Mouse (Mus musculus) limb, embryonic 13.5 days (tissue): ENCODE measurements around the gene Asic3. TPM values are rescaled to one million over a fixed set of nuclear protein-coding genes. Genes with fewer than 3 reads are reported as not detected.
A peak's percentile ranks its signal among the peaks of the same experiment; 100 is the strongest.

ENCODE experiments used
- ATAC-seq: fragments of 200-750 bp; cut with Nextera tagmentation; 2 replicates; pipeline ENCODE4 v1.8.0; 2017; ENCODE audit warnings: low read depth, moderate number of reproducible peaks, moderate TSS enrichment; ENCODE audit not compliant: low FRiP score
- H3K27ac ChIP-seq: fragments of 300-500 bp; sonication (generic); 2 replicates; pipeline ENCODE4 v1.5.1; 2015; ENCODE audit warnings: inconsistent platforms, mild to moderate bottlenecking, moderate library complexity
- H3K27me3 ChIP-seq: fragments of 300-500 bp; sonication (generic); 2 replicates; pipeline ENCODE4 v1.6.1; 2015; ENCODE audit warnings: mild to moderate bottlenecking, inconsistent platforms
- H3K36me3 ChIP-seq: fragments of 300-500 bp; sonication (generic); 2 replicates; pipeline ENCODE4 v1.6.1; 2015; ENCODE audit warnings: inconsistent platforms, mild to moderate bottlenecking, moderate library complexity
- H3K4me1 ChIP-seq: fragments of 300-500 bp; sonication (generic); 2 replicates; pipeline ENCODE4 v1.6.1; 2015; ENCODE audit warnings: inconsistent platforms
- H3K4me2 ChIP-seq: fragments of 300-500 bp; sonication (generic); replicated peaks from 2 replicates; pipeline ENCODE4 v1.6.1; 2015; ENCODE audit warnings: inconsistent platforms, mild to moderate bottlenecking, moderate library complexity
- H3K4me3 ChIP-seq: fragments of 300-500 bp; sonication (generic); 2 replicates; pipeline ENCODE4 v1.5.1; 2015; ENCODE audit warnings: moderate library complexity, mild to moderate bottlenecking, inconsistent platforms
- H3K9ac ChIP-seq: fragments of 300-500 bp; sonication (generic); 2 replicates; pipeline ENCODE4 v1.6.1; 2015; ENCODE audit warnings: mild to moderate bottlenecking, inconsistent platforms
- H3K9me3 ChIP-seq: fragments of 300-500 bp; sonication (generic); 2 replicates; pipeline ENCODE4 v1.6.1; 2016; ENCODE audit warnings: inconsistent platforms
- WGBS: fragments of 180-500 bp; shearing (Covaris S2); methylation state at CpG from one replicate; pipeline ENCODE4 v1.1.7; 2015; 5-methylcytosine and 5-hydroxymethylcytosine counted together
- polyA plus RNA-seq: library from polyadenylated mRNA; unstranded; fragments of >200 nt; fragmentation: Nextera tagmentation; extraction: Ambion mirVana; gene quantifications from 2 replicates; pipeline ENCODE4 v1.2.1, GENCODE M21; 2015

Asic3 gene
- polyA plus RNA-seq, 1 experiment from 2014 or later, result 1.7 TPM

DNA sequence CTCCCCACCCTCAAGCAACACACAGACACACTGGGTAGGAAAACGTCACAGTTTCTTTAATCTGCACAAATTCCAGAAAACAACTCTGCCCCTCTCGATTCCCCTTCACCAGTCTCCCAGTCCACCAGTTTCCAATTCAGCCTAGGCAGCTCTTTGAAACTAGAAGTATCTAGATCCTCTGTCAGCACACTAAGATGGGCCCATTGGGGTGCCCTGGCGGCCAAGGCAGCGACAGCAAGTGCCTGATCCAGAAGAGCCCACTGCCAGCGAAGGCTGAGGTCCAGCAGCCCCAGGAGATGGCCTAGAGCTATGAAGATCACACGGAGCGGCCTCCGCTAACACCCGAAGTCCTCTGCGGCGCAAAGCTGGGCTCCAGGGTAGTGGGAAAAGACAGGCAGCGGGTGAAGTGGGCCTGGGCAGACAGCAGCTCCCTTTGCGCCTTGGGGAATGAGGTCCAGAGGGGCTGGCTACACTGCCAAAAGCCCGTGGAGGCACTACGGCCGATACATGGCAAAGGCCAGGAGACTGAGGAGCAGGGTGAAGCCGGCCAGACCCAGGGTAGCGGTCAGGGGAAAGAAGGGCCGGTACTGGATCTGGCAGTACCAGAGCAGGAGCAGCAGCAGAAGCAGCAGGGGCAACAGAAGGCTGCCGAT is 32.4 kb downstream of the Asic3 start:
- Histone ChIP-seq H3K9ac (peak overlapping the region; percentile 96), H3K4me1 (peaks cover 32% of the 10 kb centered on the region), H3K4me2 (peak overlapping the region; percentile 92), H3K36me3 (peaks cover 34% of the 10 kb centered on the region), H3K27me3 (no peaks in the 10 kb centered on the region), H3K9me3 (no peaks in the 10 kb centered on the region), H3K27ac (peak overlapping the region; percentile 74), H3K4me3 (peak overlapping the region; percentile 92)
- 54% methylated on average over 20 of the region's 20 CpGs for WGBS
- ATAC-seq, result no peak

DNA sequence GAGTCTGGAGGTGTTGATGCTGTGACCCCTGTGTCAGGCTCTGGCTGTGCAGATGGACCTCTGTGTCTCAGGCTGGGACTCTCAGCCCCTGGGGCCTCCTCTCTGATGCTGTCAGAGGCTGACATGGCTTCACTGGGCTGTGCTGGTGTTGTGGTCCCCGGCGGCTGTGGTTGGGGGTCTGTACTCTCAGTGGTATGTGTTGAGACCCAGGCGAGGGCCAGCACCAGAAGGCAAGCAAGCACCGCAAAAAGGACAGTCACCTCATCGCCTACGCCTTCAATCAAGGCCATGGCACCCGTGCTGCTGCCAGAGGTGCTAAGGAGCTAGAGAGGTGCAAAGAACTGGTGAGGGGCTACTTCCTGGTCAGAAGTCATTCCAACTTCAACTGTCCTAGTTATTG is 33.4 kb downstream of the Asic3 start:
- Histone ChIP-seq H3K9me3 (no peaks in the 10 kb centered on the region), H3K4me1 (peaks cover 39% of the 10 kb centered on the region), H3K27me3 (no peaks in the 10 kb centered on the region), H3K4me3 (peak overlapping the region; percentile 66; the same call in 1 of the 2 replicates), H3K9ac (no peak overlapping the region), H3K4me2 (peak overlapping the region; percentile 85), H3K36me3 (peaks cover 23% of the 10 kb centered on the region), H3K27ac (no peak overlapping the region)
- ATAC-seq, result no peak
- 90% methylated on average over 7 of the region's 7 CpGs for WGBS

DNA sequence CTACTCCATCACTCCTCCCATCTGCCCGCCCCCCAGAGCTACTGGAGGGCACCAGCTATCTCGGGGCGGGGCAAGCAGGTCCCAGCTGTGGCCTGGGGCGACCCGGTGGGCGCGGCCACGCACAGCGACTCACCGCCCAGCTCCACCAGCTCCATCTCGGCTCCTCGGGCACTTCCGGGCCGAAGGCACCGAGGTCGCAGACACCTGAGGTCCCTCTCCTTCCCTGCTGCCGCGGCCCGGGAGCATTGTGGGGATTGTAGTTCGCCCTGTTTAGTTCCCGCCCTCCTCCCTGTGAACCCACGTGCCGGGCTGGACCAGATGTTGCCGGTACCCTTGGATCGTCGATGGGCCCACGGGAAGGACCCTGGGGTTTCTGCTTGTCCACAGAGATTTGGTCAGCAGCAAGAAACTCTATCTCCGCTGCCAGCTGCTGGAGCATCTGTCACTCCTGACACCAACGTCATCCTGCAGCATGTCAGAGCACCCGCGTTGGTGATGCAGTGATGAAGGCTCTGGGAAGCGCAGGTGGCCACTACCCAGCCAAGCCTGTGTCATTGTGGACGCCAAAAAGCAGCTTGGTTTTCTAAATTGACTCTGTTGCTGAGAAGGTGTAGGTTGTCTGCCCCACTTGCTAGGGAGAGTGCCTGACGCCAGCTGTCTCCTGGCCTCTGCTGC is 34.6 kb downstream of the Asic3 start, which contains the start of gene Tmub1:
TSS of gene Tmub1 (minus strand) at position 231 of the 675 bp plus-strand sequence.
- WGBS, result 2% methylated on average over 34 of the region's 34 CpGs
- no peaks in the 10 kb centered on the region for H3K27me3 ChIP-seq

DNA sequence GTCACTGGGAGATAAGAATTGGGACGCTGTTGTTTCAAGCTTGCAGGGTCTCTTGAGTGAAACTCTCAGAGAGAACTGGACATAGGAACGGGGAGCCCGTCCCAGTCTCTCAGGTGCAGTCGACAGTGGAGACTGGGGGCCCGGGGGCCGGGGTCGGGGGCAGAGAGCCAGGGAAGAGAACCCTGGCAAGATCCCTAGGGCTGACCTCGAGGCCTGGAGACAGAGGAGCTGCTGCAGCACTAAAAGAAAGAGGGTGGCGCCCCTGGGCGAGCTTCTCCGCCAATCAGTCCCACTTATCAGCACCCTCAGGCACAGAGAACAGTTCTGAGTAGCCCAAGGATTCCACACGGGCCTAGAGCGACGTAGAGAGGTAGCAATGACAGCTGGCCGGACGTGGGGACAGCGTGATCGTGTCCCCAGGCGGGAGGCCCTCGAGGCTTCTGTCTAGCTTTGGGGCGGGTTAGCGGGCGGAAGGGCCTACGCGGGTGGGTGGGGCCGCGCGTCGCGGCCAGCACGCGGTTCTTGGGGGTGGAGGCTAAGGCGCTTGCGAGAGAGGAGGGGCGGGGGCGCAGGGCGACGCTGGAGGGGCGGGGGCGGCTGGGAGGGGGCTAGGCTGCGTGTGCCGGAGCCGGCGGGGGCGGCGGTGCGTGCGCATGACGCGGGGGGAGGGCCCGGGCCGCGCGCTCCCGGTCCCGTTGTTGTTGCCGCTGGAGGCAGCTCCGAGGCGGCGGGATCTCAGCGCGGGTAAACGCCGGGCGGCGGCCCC is 38.3 kb downstream of the Asic3 start:
- H3K4me2 ChIP-seq, result peak overlapping the region; percentile 100
- H3K27me3 ChIP-seq, result no peaks in the 10 kb centered on the region
- peaks cover 9% of the 10 kb centered on the region for H3K36me3 ChIP-seq
- H3K4me3 ChIP-seq, result peak overlapping the region; percentile 94
- ATAC-seq, result peak; percentile 71
- H3K9ac ChIP-seq, result peak overlapping the region; percentile 95
- WGBS, result 3% methylated on average over 52 of the region's 66 CpGs
- peaks cover 58% of the 10 kb centered on the region for H3K4me1 ChIP-seq
- no peaks in the 10 kb centered on the region for H3K9me3 ChIP-seq
- H3K27ac ChIP-seq, result peak overlapping the region; percentile 91

More for the DNA sequence above, 34.6 kb downstream of the Asic3 start, which contains the start of gene Tmub1:
- peak within 1 kb of the TSS; percentile 66 for H3K4me3 ChIP-seq
- ATAC-seq, result peak; percentile 72
- peak within 1 kb of the TSS; percentile 85 for H3K4me2 ChIP-seq
- no peaks in the 10 kb centered on the region for H3K9me3 ChIP-seq
- H3K9ac ChIP-seq, result peak within 1 kb of the TSS; percentile 71
- peaks cover 39% of the 10 kb centered on the region for H3K4me1 ChIP-seq
- peak within 1 kb of the TSS; percentile 74 for H3K27ac ChIP-seq
- peaks cover 12% of the 10 kb centered on the region for H3K36me3 ChIP-seq

DNA sequence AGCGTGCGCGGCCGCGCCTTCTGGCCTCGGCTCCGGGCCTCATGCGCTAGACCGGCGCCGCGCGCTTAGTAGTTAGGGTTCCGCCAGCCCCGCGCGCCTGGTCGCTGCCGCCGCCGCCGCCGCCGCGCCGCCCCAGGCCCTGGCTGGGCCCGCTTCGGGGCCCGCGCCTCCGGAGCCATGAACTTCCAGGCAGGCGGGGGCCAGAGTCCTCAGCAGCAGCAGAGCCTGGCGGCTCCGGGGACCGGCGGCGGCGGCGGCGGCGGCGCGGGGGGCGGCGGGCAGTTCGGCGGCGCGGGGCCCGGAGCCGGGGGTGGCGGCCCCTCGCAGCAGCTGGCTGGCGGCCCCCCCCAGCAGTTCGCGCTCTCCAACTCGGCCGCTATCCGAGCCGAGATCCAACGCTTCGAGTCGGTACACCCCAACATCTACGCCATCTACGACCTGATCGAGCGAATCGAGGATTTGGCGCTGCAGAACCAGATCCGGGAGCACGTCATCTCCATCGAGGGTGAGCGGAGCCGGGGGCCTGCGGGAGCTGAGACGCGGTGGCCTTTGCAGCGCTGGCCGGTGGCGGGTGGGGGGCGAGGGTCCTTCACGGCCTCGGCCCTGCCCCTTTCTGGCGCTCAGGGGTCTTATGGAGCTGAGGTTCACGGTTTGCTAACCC is 39.0 kb downstream of the Asic3 start, which contains the start of gene Agap3:
TSS of gene Agap3 (plus strand) at position 148 of the 661 bp plus-strand sequence.
- under 1% methylated on average over 65 of the region's 85 CpGs for WGBS
- peaks cover 13% of the 10 kb centered on the region for H3K36me3 ChIP-seq
- H3K4me1 ChIP-seq, result peaks cover 52% of the 10 kb centered on the region
- peak; percentile 58 for ATAC-seq
- H3K27me3 ChIP-seq, result no peaks in the 10 kb centered on the region
- peak within 1 kb of the TSS; percentile 100 for H3K4me2 ChIP-seq
- H3K27ac ChIP-seq, result peak within 1 kb of the TSS; percentile 91
- peak within 1 kb of the TSS; percentile 95 for H3K9ac ChIP-seq
- peak within 1 kb of the TSS; percentile 94 for H3K4me3 ChIP-seq
- no peaks in the 10 kb centered on the region for H3K9me3 ChIP-seq

DNA sequence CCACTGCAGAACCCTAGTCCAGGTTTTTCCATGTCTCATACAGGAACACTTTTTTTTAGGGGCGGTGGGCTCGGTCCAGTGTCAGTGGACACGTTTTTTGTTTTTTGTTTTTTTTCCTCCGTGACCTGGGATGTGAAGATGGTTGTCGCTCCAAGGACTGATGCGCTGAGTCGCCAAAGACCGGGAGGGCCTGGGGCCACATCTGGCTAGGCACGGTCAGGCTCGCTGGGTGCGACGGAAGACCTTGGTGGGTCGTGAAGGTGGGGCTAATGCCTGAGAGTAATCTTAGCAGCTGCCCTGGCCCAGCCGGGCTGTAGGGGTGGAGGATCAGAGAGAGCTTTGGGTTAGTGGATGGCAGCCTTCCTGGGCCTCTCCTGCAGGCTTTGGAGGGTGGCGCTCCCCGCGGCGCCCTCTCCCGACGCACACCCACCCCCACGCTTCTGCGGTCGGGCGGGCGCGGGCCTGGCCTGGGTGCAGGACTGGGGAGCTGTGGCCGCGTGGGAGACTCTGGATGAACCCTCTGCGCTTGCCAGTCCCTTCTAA is 39.6 kb downstream of the Asic3 start:
- Histone ChIP-seq H3K4me2 (peak overlapping the region; percentile 100), H3K4me1 (peaks cover 49% of the 10 kb centered on the region), H3K4me3 (peak overlapping the region; percentile 94), H3K9me3 (0 out of 2 replicates have a peak, but pooled peaks cover 3% of the 10 kb centered on the region), H3K27ac (peak overlapping the region; percentile 91), H3K27me3 (no peaks in the 10 kb centered on the region), H3K9ac (peak overlapping the region; percentile 95), H3K36me3 (peaks cover 19% of the 10 kb centered on the region)
- WGBS, result 0% methylated on average over 29 of the region's 29 CpGs
- peak; percentile 30; the same call in 1 of the 2 replicates for ATAC-seq

DNA sequence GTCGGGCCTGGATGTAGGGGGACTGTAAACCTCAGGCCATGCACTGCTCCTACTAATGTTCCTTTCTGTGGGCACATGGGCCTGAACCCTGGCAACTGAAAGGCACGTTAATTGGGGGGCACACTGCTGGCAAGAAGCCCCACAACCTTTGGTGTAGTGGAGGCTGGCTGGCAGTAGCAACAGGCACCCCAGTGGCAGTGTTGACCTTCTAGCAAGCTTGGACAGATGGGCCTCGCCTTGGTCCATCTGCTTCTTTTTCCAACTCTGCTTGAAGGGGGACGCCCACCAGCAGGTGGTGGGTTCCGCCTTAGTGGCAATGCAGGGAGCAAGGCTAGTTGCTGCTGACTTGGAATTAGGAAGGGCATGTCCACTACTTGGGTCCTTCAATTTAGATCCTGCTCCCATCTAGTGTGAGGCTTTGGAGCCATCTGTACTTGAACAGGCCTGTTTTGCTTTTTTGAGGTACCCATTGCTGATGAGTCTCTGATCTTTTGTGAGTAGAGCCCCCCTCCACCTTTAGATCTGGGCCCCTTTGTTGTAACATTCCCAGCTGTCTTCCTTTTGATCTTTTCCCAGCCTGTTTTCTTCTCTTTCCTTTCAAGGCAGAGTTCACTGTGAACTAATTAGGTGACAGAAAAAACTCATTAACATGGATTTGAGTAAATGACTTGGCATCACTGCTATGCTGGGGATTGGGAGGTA is 40.2 kb downstream of the Asic3 start:
- 8% methylated on average over 5 of the region's 5 CpGs for WGBS
- 0 out of 2 replicates have a peak, but pooled peaks cover 3% of the 10 kb centered on the region for H3K9me3 ChIP-seq
- H3K27ac ChIP-seq, result peak overlapping the region; percentile 91; the same call in 1 of the 2 replicates
- no peak for ATAC-seq
- peak overlapping the region; percentile 95 for H3K9ac ChIP-seq
- H3K36me3 ChIP-seq, result peaks cover 26% of the 10 kb centered on the region
- H3K4me1 ChIP-seq, result peaks cover 44% of the 10 kb centered on the region
- no peaks in the 10 kb centered on the region for H3K27me3 ChIP-seq
- peak overlapping the region; percentile 100 for H3K4me2 ChIP-seq
- H3K4me3 ChIP-seq, result peak overlapping the region; percentile 94

DNA sequence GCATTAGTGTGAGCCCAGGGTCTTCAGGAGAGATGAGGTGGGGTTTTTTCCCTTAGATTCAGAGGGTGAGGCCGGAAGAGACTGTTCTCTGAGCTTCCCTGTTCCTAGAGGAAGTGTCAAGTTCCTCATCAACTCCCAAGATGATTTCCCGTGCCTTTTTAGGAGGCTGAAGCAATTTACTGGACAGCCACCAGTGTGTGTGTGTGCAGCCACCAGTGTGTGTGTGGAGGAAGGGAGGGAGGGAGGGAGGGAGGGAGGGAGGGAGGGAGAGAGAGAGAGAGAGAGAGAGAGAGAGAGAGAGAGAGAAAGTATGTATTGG is 40.8 kb downstream of the Asic3 start:
- 6% methylated on average over 2 of the region's 2 CpGs for WGBS
- 0 out of 2 replicates have a peak, but pooled peaks cover 3% of the 10 kb centered on the region for H3K9me3 ChIP-seq
- peaks cover 44% of the 10 kb centered on the region for H3K4me1 ChIP-seq
- H3K4me2 ChIP-seq, result peak overlapping the region; percentile 100
- peak overlapping the region; percentile 94 for H3K4me3 ChIP-seq
- no peaks in the 10 kb centered on the region for H3K27me3 ChIP-seq
- peaks cover 31% of the 10 kb centered on the region for H3K36me3 ChIP-seq
- H3K9ac ChIP-seq, result peak overlapping the region; percentile 95
- H3K27ac ChIP-seq, result no peak overlapping the region
- no peak for ATAC-seq

DNA sequence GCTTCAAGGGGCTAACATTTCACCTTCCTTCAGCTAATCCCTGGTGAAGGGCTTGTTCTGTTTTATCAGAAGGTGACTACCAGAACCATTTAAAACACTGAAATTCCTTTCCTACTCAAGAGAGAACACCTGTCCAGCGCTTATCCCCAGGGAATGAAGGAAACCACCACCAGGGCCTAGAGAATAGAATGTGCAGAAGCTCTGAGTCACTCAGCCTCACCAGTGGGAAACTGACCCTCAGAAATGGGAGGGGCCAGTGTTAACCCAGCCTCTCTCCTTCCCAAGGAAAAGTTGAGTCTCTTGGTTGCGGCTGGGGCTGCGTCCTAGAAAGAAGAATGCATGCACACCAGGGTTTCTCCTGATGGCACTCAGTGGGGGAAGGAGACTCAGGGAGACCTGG is 41.9 kb downstream of the Asic3 start:
- 0 out of 2 replicates have a peak overlapping the region, but pooled peaks have one; percentile 44 for H3K27ac ChIP-seq
- H3K4me3 ChIP-seq, result no peak overlapping the region
- no peak for ATAC-seq
- peaks cover 35% of the 10 kb centered on the region for H3K36me3 ChIP-seq
- H3K9ac ChIP-seq, result peak overlapping the region; percentile 8; the same call in 1 of the 2 replicates
- H3K9me3 ChIP-seq, result 0 out of 2 replicates have a peak, but pooled peaks cover 3% of the 10 kb centered on the region
- WGBS, result 63% methylated on average over 3 of the region's 3 CpGs
- no peaks in the 10 kb centered on the region for H3K27me3 ChIP-seq
- H3K4me2 ChIP-seq, result peak overlapping the region; percentile 100
- peaks cover 44% of the 10 kb centered on the region for H3K4me1 ChIP-seq

DNA sequence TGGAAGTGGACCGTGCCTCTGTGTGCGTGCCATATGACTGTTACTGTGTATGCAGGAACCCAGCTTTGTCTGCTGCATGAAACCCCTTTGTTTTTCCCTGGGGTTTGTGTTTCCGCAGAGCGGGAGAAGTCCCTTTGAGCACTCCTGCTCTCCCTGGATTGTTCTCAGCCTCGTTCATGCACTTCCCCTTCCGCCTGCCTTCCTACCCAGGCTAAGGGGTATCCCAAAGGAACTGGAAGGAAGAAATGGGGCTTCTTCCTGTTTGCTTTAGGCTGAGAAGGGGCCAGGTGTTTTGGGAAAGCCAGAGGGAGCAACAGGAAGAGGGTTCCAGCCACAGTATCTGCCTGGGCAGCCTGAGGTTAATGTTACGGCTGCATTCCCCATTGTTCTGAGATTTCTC is 42.4 kb downstream of the Asic3 start:
- WGBS, result 70% methylated on average over 7 of the region's 7 CpGs
- H3K4me1 ChIP-seq, result peaks cover 44% of the 10 kb centered on the region
- 0 out of 2 replicates have a peak, but pooled peaks cover 3% of the 10 kb centered on the region for H3K9me3 ChIP-seq
- no peaks in the 10 kb centered on the region for H3K27me3 ChIP-seq
- H3K36me3 ChIP-seq, result peaks cover 39% of the 10 kb centered on the region
- H3K9ac ChIP-seq, result 0 out of 2 replicates have a peak overlapping the region, but pooled peaks have one; percentile 48
- H3K27ac ChIP-seq, result peak overlapping the region; percentile 16; the same call in 1 of the 2 replicates
- H3K4me3 ChIP-seq, result no peak overlapping the region
- ATAC-seq, result no peak
- peak overlapping the region; percentile 100 for H3K4me2 ChIP-seq
